Mouse (Mus musculus) embryonic fibroblast, embryonic 13.5 days (primary cell): ENCODE data around the gene Enpp3.

Source experiments
- CTCF ChIP-seq: IDR thresholded peaks from 2 replicates; pipeline ENCODE4 v1.5.1; 2011; ENCODE audit warnings: mild to moderate bottlenecking, control low read depth, low read length, moderate library complexity, borderline replicate concordance; ENCODE audit not compliant: insufficient read depth
- POLR2A ChIP-seq: IDR thresholded peaks from 2 replicates; pipeline ENCODE4 v1.6.1; 2011; ENCODE audit warnings: low read depth, mild to moderate bottlenecking, control low read depth, low read length, moderate library complexity

DNA sequence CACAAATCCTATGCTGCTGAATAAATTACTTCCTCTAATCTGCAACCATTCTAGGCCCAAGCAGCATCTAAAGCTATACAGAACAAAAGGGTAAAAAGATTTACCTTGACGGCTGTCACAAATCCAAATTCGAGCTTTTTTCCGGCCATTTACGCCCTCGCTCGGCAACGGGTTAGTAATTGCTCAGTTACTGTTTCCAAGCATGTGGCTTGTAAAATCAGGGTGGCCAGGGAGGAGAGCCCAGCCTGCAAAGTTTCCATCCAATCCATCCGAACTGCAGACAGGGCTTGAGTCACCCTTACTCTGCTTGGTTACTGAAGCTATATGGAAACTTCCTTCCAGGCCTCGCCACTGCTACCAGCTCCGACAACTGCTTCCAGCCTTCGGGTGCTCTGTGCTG lies 74.9 kb downstream of the Enpp3 start:
- TF ChIP-seq POLR2A (no peak), CTCF (no peak)
